Mouse (Mus musculus): ENCODE data around the gene Vapa. TPM values are rescaled to one million over a fixed set of nuclear protein-coding genes. Genes with fewer than 3 reads are reported as not detected.
A peak's percentile ranks its signal among the peaks of the same experiment; 100 is the strongest.

The Vapa gene
- polyA plus RNA-seq, 1 experiment from 2014 or later, result 302 TPM

GRCm38 (mm10) chr17:65594687-65595086, 18.7 kb downstream of the Vapa start:
- no peak for ATAC-seq (ENCODE audit: low FRiP score, low read depth)
- H3K36me3 ChIP-seq, result peaks cover 9% of the 10 kb centered on the region; the same call in 1 of the 2 replicates
- peaks cover 9% of the 10 kb centered on the region for H3K4me1 ChIP-seq
- WGBS, result 95% methylated on average over 8 of the region's 8 CpGs
- H3K4me3 ChIP-seq, result no peak overlapping the region
- no peak overlapping the region for H3K4me2 ChIP-seq (replicated peaks)
- H3K27ac ChIP-seq, result no peak overlapping the region
- no peak overlapping the region for H3K9ac ChIP-seq
- no peaks in the 10 kb centered on the region for H3K27me3 ChIP-seq (replicated peaks)
- H3K9me3 ChIP-seq, result no peaks in the 10 kb centered on the region

- H3K27ac ChIP-seq, result no peak overlapping the region
- H3K36me3 ChIP-seq, result peaks cover 7% of the 10 kb centered on the region; the same call in 1 of the 2 replicates
- H3K4me2 ChIP-seq (replicated peaks), result no peak overlapping the region
- no peaks in the 10 kb centered on the region for H3K27me3 ChIP-seq (replicated peaks)
- ATAC-seq (ENCODE audit: low FRiP score, low read depth), result no peak
- no peaks in the 10 kb centered on the region for H3K4me1 ChIP-seq
- no peaks in the 10 kb centered on the region for H3K9me3 ChIP-seq
- WGBS, result 94% methylated on average over 3 of the region's 3 CpGs
- no peak overlapping the region for H3K9ac ChIP-seq
- no peak overlapping the region for H3K4me3 ChIP-seq
Measured at GRCm38 (mm10) chr17:65586892-65587291, 26.5 kb downstream of the Vapa start.

GRCm38 (mm10) chr17:65581440-65581839, 31.9 kb downstream of the Vapa start:
- Histone ChIP-seq H3K27me3 (replicated peaks) (no peaks in the 10 kb centered on the region), H3K4me3 (no peak overlapping the region), H3K36me3 (peaks cover 24% of the 10 kb centered on the region), H3K9ac (no peak overlapping the region), H3K4me1 (no peaks in the 10 kb centered on the region), H3K9me3 (no peaks in the 10 kb centered on the region), H3K27ac (no peak overlapping the region), H3K4me2 (replicated peaks) (no peak overlapping the region)
- WGBS, result 86% methylated on average over 5 of the region's 5 CpGs
- ATAC-seq (ENCODE audit: low FRiP score, low read depth), result no peak

GRCm38 (mm10) chr17:65579766-65580165, 33.6 kb downstream of the Vapa start:
- WGBS, result 95% methylated on average over 7 of the region's 7 CpGs

GRCm38 (mm10) chr17:65575339-65575738, 38.0 kb downstream of the Vapa start:
- no peak overlapping the region for H3K4me3 ChIP-seq
- 87% methylated on average over 1 of the region's 1 CpGs for WGBS
- no peaks in the 10 kb centered on the region for H3K9me3 ChIP-seq
- no peak overlapping the region for H3K9ac ChIP-seq
- H3K36me3 ChIP-seq, result peaks cover 9% of the 10 kb centered on the region
- H3K4me1 ChIP-seq, result no peaks in the 10 kb centered on the region
- no peak overlapping the region for H3K4me2 ChIP-seq (replicated peaks)
- no peak for ATAC-seq (ENCODE audit: low FRiP score, low read depth)
- H3K27me3 ChIP-seq (replicated peaks), result no peaks in the 10 kb centered on the region
- no peak overlapping the region for H3K27ac ChIP-seq

More at GRCm38 (mm10) chr17:65579766-65580165, 33.6 kb downstream of the Vapa start:
- Histone ChIP-seq H3K4me3 (no peak overlapping the region), H3K36me3 (peaks cover 24% of the 10 kb centered on the region), H3K4me2 (replicated peaks) (no peak overlapping the region), H3K9ac (no peak overlapping the region), H3K27me3 (replicated peaks) (no peaks in the 10 kb centered on the region), H3K9me3 (no peaks in the 10 kb centered on the region), H3K4me1 (no peaks in the 10 kb centered on the region), H3K27ac (no peak overlapping the region)
- ATAC-seq (ENCODE audit: low FRiP score, low read depth), result no peak

- H3K27ac ChIP-seq, result no peak overlapping the region
- H3K4me2 ChIP-seq (replicated peaks), result no peak overlapping the region
- H3K36me3 ChIP-seq, result peaks cover 6% of the 10 kb centered on the region
- 85% methylated on average over 8 of the region's 8 CpGs for WGBS
- H3K27me3 ChIP-seq (replicated peaks), result no peaks in the 10 kb centered on the region
- no peak for ATAC-seq (ENCODE audit: low FRiP score, low read depth)
- H3K4me3 ChIP-seq, result no peak overlapping the region
- no peaks in the 10 kb centered on the region for H3K4me1 ChIP-seq
- no peak overlapping the region for H3K9ac ChIP-seq
- no peaks in the 10 kb centered on the region for H3K9me3 ChIP-seq
Measured at GRCm38 (mm10) chr17:65574850-65575249, 38.5 kb downstream of the Vapa start.

GRCm38 (mm10) chr17:65571866-65572265, 41.5 kb downstream of the Vapa start:
- Histone ChIP-seq H3K27ac (no peak overlapping the region), H3K4me3 (no peak overlapping the region), H3K9me3 (no peaks in the 10 kb centered on the region), H3K4me1 (no peaks in the 10 kb centered on the region), H3K4me2 (replicated peaks) (no peak overlapping the region), H3K9ac (no peak overlapping the region), H3K27me3 (replicated peaks) (no peaks in the 10 kb centered on the region), H3K36me3 (no peaks in the 10 kb centered on the region)
- 90% methylated on average over 9 of the region's 9 CpGs for WGBS
- no peak for ATAC-seq (ENCODE audit: low FRiP score, low read depth)

GRCm38 (mm10) chr17:65571466-65571865, 41.9 kb downstream of the Vapa start:
- Histone ChIP-seq H3K9ac (no peak overlapping the region), H3K27me3 (replicated peaks) (no peaks in the 10 kb centered on the region), H3K9me3 (no peaks in the 10 kb centered on the region), H3K4me2 (replicated peaks) (no peak overlapping the region), H3K27ac (no peak overlapping the region), H3K4me1 (no peaks in the 10 kb centered on the region), H3K36me3 (no peaks in the 10 kb centered on the region), H3K4me3 (no peak overlapping the region)
- no peak for ATAC-seq (ENCODE audit: low FRiP score, low read depth)
- WGBS, result 89% methylated on average over 8 of the region's 8 CpGs

GRCm38 (mm10) chr17:65564189-65564588, 49.2 kb downstream of the Vapa start:
- no peaks in the 10 kb centered on the region for H3K9me3 ChIP-seq
- no peak overlapping the region for H3K9ac ChIP-seq
- ATAC-seq (ENCODE audit: low FRiP score, low read depth), result no peak
- WGBS, result 73% methylated on average over 5 of the region's 5 CpGs
- no peak overlapping the region for H3K4me2 ChIP-seq (replicated peaks)
- no peak overlapping the region for H3K27ac ChIP-seq
- H3K27me3 ChIP-seq (replicated peaks), result no peaks in the 10 kb centered on the region
- no peaks in the 10 kb centered on the region for H3K36me3 ChIP-seq
- H3K4me3 ChIP-seq, result no peak overlapping the region
- H3K4me1 ChIP-seq, result no peaks in the 10 kb centered on the region; the same call in 1 of the 2 replicates

GRCm38 (mm10) chr17:65563345-65563744, 50.0 kb downstream of the Vapa start:
- Histone ChIP-seq H3K4me3 (no peak overlapping the region), H3K27me3 (replicated peaks) (no peaks in the 10 kb centered on the region), H3K9ac (no peak overlapping the region), H3K9me3 (no peaks in the 10 kb centered on the region), H3K4me2 (replicated peaks) (no peak overlapping the region), H3K36me3 (no peaks in the 10 kb centered on the region), H3K4me1 (no peaks in the 10 kb centered on the region; the same call in 1 of the 2 replicates), H3K27ac (no peak overlapping the region)
- ATAC-seq (ENCODE audit: low FRiP score, low read depth), result no peak
- WGBS, result 69% methylated on average over 6 of the region's 6 CpGs

GRCm38 (mm10) chr17:65562761-65563160, 50.6 kb downstream of the Vapa start:
- no peak for ATAC-seq (ENCODE audit: low FRiP score, low read depth)
- no peaks in the 10 kb centered on the region for H3K9me3 ChIP-seq
- no peaks in the 10 kb centered on the region for H3K36me3 ChIP-seq
- WGBS, result 6% methylated on average over 5 of the region's 5 CpGs
- no peak overlapping the region for H3K27ac ChIP-seq
- H3K4me1 ChIP-seq, result no peaks in the 10 kb centered on the region; the same call in 1 of the 2 replicates
- no peaks in the 10 kb centered on the region for H3K27me3 ChIP-seq (replicated peaks)
- no peak overlapping the region for H3K4me3 ChIP-seq
- no peak overlapping the region for H3K4me2 ChIP-seq (replicated peaks)
- no peak overlapping the region for H3K9ac ChIP-seq

GRCm38 (mm10) chr17:65561361-65562015, 51.9 kb downstream of the Vapa start:
- Histone ChIP-seq H3K27me3 (replicated peaks) (no peaks in the 10 kb centered on the region), H3K27ac (no peak overlapping the region), H3K4me2 (replicated peaks) (no peak overlapping the region), H3K4me1 (no peaks in the 10 kb centered on the region; the same call in 1 of the 2 replicates), H3K9ac (no peak overlapping the region), H3K4me3 (no peak overlapping the region), H3K9me3 (no peaks in the 10 kb centered on the region), H3K36me3 (no peaks in the 10 kb centered on the region)
- no peak for ATAC-seq (ENCODE audit: low FRiP score, low read depth)
- WGBS, result 87% methylated on average over 6 of the region's 6 CpGs

GRCm38 (mm10) chr17:65559273-65559672, 54.1 kb downstream of the Vapa start:
- Histone ChIP-seq H3K27ac (no peak overlapping the region), H3K27me3 (replicated peaks) (no peaks in the 10 kb centered on the region), H3K36me3 (no peaks in the 10 kb centered on the region), H3K4me2 (replicated peaks) (no peak overlapping the region), H3K4me1 (no peaks in the 10 kb centered on the region; the same call in 1 of the 2 replicates), H3K9ac (no peak overlapping the region), H3K4me3 (no peak overlapping the region), H3K9me3 (no peaks in the 10 kb centered on the region)
- WGBS, result 47% methylated on average over 5 of the region's 5 CpGs
- peak; percentile 52; the same call in 1 of the 2 replicates for ATAC-seq (ENCODE audit: low FRiP score, low read depth)

Data from neural tube, embryonic 12.5 days (tissue).